Comparison of ENCODE assay signal across 8 mouse cellular contexts in the genomic region with DNA sequence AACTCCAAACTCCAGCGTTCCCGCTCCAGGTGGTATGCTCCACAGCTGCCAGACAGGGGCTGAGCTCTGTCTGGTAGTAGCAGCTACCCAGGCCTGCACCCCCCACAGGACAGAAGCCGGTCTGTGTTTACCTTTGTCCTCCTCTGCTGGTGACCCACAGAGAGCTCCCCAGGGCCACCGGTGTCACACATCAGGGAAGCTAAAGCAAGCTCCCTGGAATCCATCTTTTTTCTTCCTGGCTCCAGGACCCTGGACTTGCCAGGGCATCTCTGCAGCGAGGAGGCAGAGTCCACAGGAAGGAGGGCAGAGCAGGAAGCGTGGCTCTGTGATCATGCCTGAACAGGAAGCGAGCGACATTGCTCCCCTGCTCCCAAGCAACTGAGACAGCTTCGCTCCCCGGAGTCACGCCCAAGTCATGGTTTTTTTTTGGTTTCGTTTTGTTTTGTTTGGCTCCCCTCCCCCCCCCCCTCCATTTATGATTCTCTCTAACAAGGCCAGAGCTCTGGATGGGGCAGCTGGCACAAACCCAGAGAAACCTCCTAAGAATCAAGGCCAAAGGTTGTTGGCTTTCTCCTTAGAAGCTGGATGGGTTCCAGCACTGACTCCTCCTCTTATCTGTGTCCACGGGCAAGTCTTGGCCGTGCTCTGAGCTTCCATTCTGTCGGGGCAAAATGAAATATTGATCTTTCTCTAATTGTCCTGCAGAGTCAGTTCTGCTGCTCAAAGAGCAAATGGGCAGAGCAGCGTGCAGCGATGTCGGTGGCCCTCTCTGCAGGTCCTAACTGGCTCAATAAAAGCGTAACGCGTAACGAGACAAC. TPM values are rescaled to one million over a fixed set of nuclear protein-coding genes. Genes with fewer than 3 reads are reported as not detected.
A peak's percentile ranks its signal among the peaks of the same experiment; 100 is the strongest.
DNase-seq lines count a peak whose midpoint lies in the region; ATAC-seq and TF ChIP-seq lines count a peak whose summit lies in the region.

No protein-coding gene starts in this region.

- no peak overlapping the region for H3ac ChIP-seq in myocyte (ENCODE audit: control insufficient read depth, insufficient read length)

- 22% methylated on average over 22 of the region's 22 CpGs for WGBS in liver, embryonic 13.5 days (ENCODE audit: insufficient replicate concordance)
- 30% methylated on average over 22 of the region's 22 CpGs for WGBS in thymus, adult 2 months

- peak; percentile 71 for DNase-seq in cerebellum, adult 9-10 months
- peak; percentile 43 for DNase-seq in gastrocnemius, postnatal 14 days
- DNase-seq in induced T-regulatory cell, adult 2 months (ENCODE audit: low read depth), result peak; percentile 84
- DNase-seq in liver, embryonic 13.5 days, result no peak
- DNase-seq in thymus, adult 2 months, result peak; percentile 66

- peak; percentile 27 for TF ChIP-seq POLR2A in myocyte (IDR thresholded peaks at IDR 0.05; ENCODE audit: insufficient read length, low read depth)
- TF ChIP-seq POLR2A in thymus, adult 2 months (IDR thresholded peaks at IDR 0.05; ENCODE audit: control insufficient read depth, extremely low read depth, insufficient read depth, low read length, poor library complexity), result 0 out of 2 replicates have a peak, but pooled peaks have one; percentile 12

- peak overlapping the region; percentile 91 for H3K4me2 ChIP-seq in liver, embryonic 13.5 days
- H3K4me2 ChIP-seq in myocyte (ENCODE audit: low read depth), result peak overlapping the region; percentile 90

- peak overlapping the region; percentile 78 for H3K9ac ChIP-seq in liver, embryonic 13.5 days

- intact Hi-C loops in gastrocnemius, postnatal 14 days (cut with DNase I; ENCODE audit: low total_unique reads), result no loop called here

- no peaks in the 10 kb centered on the region for H3K27me3 ChIP-seq in erythroblast, embryonic 14.5 days (ENCODE audit: control insufficient read depth)
- H3K27me3 ChIP-seq in liver, embryonic 13.5 days, result no peaks in the 10 kb centered on the region
- H3K27me3 ChIP-seq in myocyte (ENCODE audit: control insufficient read depth, insufficient read depth, insufficient read length), result no peaks in the 10 kb centered on the region
- no peaks in the 10 kb centered on the region for H3K27me3 ChIP-seq in thymus, adult 2 months (ENCODE audit: control insufficient read depth, insufficient read depth, low read length)

- H3K4me1 ChIP-seq in erythroblast, embryonic 14.5 days (ENCODE audit: control insufficient read depth), result peaks cover 52% of the 10 kb centered on the region
- peaks cover 57% of the 10 kb centered on the region for H3K4me1 ChIP-seq in liver, embryonic 13.5 days (replicated peaks)
- peaks cover 18% of the 10 kb centered on the region for H3K4me1 ChIP-seq in thymus, adult 2 months (replicated peaks; ENCODE audit: control insufficient read depth, insufficient read depth, low read length)

- peak overlapping the region; percentile 85 for H3K27ac ChIP-seq in liver, embryonic 13.5 days
- peak overlapping the region; percentile 85 for H3K27ac ChIP-seq in thymus, adult 2 months (ENCODE audit: control insufficient read depth, insufficient read depth, low read length)

- H3K9me3 ChIP-seq in erythroblast, embryonic 14.5 days (ENCODE audit: control insufficient read depth, low read length), result peaks cover 6% of the 10 kb centered on the region
- H3K9me3 ChIP-seq in liver, embryonic 13.5 days (replicated peaks), result no peaks in the 10 kb centered on the region

- no peaks in the 10 kb centered on the region for H3K79me2 ChIP-seq in myocyte (ENCODE audit: control insufficient read depth, insufficient read depth)

- peak overlapping the region; percentile 71 for H3K4me3 ChIP-seq in erythroblast, embryonic 14.5 days (replicated peaks)
- peak overlapping the region; percentile 64 for H3K4me3 ChIP-seq in liver, embryonic 13.5 days (replicated peaks)
- H3K4me3 ChIP-seq in myocyte, result peak overlapping the region; percentile 28
- H3K4me3 ChIP-seq in thymus, adult 2 months (ENCODE audit: control insufficient read depth, insufficient read depth, low read length), result peak overlapping the region; percentile 94

- no peak for ATAC-seq in erythroblast, adult 5-6 weeks (replicated peaks; ENCODE audit: low FRiP score, poor library complexity, severe bottlenecking)
- peak; percentile 75 for ATAC-seq in liver, embryonic 13.5 days (ENCODE audit: low read depth)

- H3K36me3 ChIP-seq in erythroblast, embryonic 14.5 days (ENCODE audit: control insufficient read depth), result peaks cover 15% of the 10 kb centered on the region
- H3K36me3 ChIP-seq in liver, embryonic 13.5 days, result peaks cover 15% of the 10 kb centered on the region
- H3K36me3 ChIP-seq in myocyte (ENCODE audit: control insufficient read depth, insufficient read depth), result no peaks in the 10 kb centered on the region
- H3K36me3 ChIP-seq in thymus, adult 2 months (ENCODE audit: control insufficient read depth, insufficient read depth, low read length), result no peaks in the 10 kb centered on the region; the same call in 1 of the 2 replicates

- TF ChIP-seq CTCF in thymus, adult 2 months (IDR thresholded peaks at IDR 0.05; ENCODE audit: borderline replicate concordance, control insufficient read depth, extremely low read depth, insufficient read depth, low read length, poor library complexity), result no peak

TF ChIP-seq in myocyte, 11 proteins besides CTCF, POLR2A, EP300 and RAD21:
- TF ChIP-seq TCF12 (IDR thresholded peaks at IDR 0.05; ENCODE audit: insufficient read depth, poor library complexity, severe bottlenecking), result no peak
- no peak for TF ChIP-seq MAX (IDR thresholded peaks at IDR 0.05; ENCODE audit: low read depth)
- no peak for TF ChIP-seq POLR2AphosphoS2 (IDR thresholded peaks at IDR 0.05; ENCODE audit: insufficient read length, low read depth)
- no peak for TF ChIP-seq REST (IDR thresholded peaks at IDR 0.05; ENCODE audit: insufficient read depth, insufficient read length)
- TF ChIP-seq SRF (IDR thresholded peaks at IDR 0.05; ENCODE audit: control insufficient read depth, insufficient read length, low read depth), result no peak
- no peak for TF ChIP-seq TCF3 (IDR thresholded peaks at IDR 0.05; ENCODE audit: insufficient read length, low read depth)
- no peak for TF ChIP-seq CEBPB (IDR thresholded peaks at IDR 0.05; ENCODE audit: insufficient read depth, poor library complexity, severe bottlenecking)
- no peak for TF ChIP-seq E2F4 (IDR thresholded peaks at IDR 0.05; ENCODE audit: insufficient read depth)
- no peak for TF ChIP-seq USF1 (IDR thresholded peaks at IDR 0.05; ENCODE audit: low read depth)
- TF ChIP-seq MYOD1 (IDR thresholded peaks at IDR 0.05; ENCODE audit: control insufficient read depth in 1 of 3, insufficient read length in 2 of 3, low read depth in 2 of 3), result no peak
- TF ChIP-seq MYOG (IDR thresholded peaks at IDR 0.05; ENCODE audit: control insufficient read depth in 1 of 3, insufficient read depth in 1 of 3, insufficient read length in 2 of 3, low read depth in 2 of 3), result no peak

RNA-seq across cellular contexts. Expression of a gene that starts 22.8 kb away (rescaled TPM):
- polyA plus RNA-seq in erythroblast, embryonic 14.5 days (2012), result 0.01 TPM in 1 of 2 replicates, not detected in the other
- total RNA-seq in erythroblast, adult 5-6 weeks (2015; ENCODE audit: low replicate concordance), result 3.8 TPM in 1 of 2 replicates, not detected in the other
- total RNA-seq in erythroblast, adult 5-6 weeks (2017; ENCODE audit: low replicate concordance), result 0.51 and 0.84 TPM in 2 replicates
- total RNA-seq in gastrocnemius, postnatal 14 days (2021), result under 1 TPM; 0.86 to 0.96 TPM
- 0.80 and 0.88 TPM in 2 replicates for polyA plus RNA-seq in liver, embryonic 13.5 days (2015; fragmentation: Nextera tagmentation; extraction: Ambion mirVana)
- polyA plus RNA-seq in myocyte (2012; fragmentation: generic; extraction: Trizol), result 1.1 TPM
- 6.5 and 9.0 TPM in 2 replicates for polyA plus RNA-seq in thymus, adult 2 months (2012; rRNA removed)

Comparison
In these comparisons a context has a peak if more than half of its experiments do, and no peak if none do; other contexts are left out.
1. H3K4me3 ChIP-seq: peak in every context shown above with its lines; median percentile 94 in thymus, adult 2 months; 71 in erythroblast, embryonic 14.5 days; 64 in liver, embryonic 13.5 days; 28 in myocyte.